Mouse (Mus musculus): ENCODE results near the gene Arntl2. TPM values are rescaled to one million over a fixed set of nuclear protein-coding genes. Genes with fewer than 3 reads are reported as not detected.
"Not testable (repeated sequence)": the region's sequence is repeated elsewhere in the genome, so short reads cannot be mapped to it uniquely, and the experiment has no call there.

Arntl2 gene
- polyA plus RNA-seq, 1 experiment: 13.7 TPM

DNA sequence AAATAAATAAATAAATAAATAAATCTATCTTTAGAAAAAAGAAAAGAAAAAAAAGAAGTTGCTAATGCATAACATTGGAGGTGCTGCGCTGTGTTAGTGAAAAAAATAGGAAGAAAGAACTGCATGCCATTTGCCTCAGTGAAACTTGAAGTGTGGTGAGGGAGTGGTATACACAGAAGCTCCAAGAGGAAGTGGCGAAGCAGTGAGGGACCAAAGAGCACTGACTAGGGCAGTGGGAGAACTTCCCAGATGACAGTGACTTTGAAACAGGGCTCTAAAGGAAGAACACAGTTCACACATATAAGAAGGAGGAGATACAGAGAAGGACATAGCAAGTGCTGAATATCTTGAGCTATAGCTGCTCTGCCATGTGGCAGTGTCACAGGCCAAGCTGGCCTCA is 36.8 kb upstream of the Arntl2 start:
- Histone ChIP-seq H3K4me1 (ENCODE audit: control insufficient read depth, insufficient read depth, low read length) (peaks cover 4% of the 10 kb centered on the region), H3K27ac (ENCODE audit: insufficient read depth, low read length) (no peak overlapping the region), H3K4me3 (ENCODE audit: insufficient read depth, low read length) (no peak overlapping the region)
- TF ChIP-seq POLR2A (IDR thresholded peaks at IDR 0.05; ENCODE audit: low read depth, low read length): no peak
- TF ChIP-seq CTCF (IDR thresholded peaks at IDR 0.05; ENCODE audit: borderline replicate concordance, insufficient read depth, low read length): no peak

- H3K4me3 ChIP-seq (ENCODE audit: insufficient read depth, low read length): no peak overlapping the region
- TF ChIP-seq CTCF (IDR thresholded peaks at IDR 0.05; ENCODE audit: borderline replicate concordance, insufficient read depth, low read length) (no peak), POLR2A (IDR thresholded peaks at IDR 0.05; ENCODE audit: low read depth, low read length) (no peak)
- H3K4me1 ChIP-seq (ENCODE audit: control insufficient read depth, insufficient read depth, low read length): no peaks in the 10 kb centered on the region
- no peak overlapping the region for H3K27ac ChIP-seq (ENCODE audit: insufficient read depth, low read length)
Observed at GRCm38 (mm10) chr6:146760022-146760421, 35.8 kb upstream of the Arntl2 start.

DNA sequence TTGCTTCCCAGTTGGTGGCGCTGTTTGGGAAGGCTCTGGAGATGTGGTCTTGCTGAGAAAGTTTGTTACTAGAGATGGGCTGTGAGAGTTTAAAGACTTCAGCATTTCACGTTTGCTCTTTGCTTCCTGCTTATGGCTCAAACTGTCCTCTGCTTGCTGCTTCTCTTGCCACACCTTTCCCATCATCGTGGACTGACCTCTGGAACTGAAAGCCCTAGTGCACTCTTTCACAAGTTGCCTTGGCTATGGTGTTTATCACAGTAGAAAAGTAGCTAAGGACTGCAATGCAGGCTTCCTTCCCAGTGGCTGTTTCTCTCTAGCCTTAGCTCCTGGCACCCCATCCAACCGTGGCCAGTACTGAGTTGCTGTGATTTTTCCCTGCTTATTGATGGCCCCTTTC is 35.1 kb upstream of the Arntl2 start:
- Histone ChIP-seq H3K4me3 (ENCODE audit: insufficient read depth, low read length) (no peak overlapping the region), H3K27ac (ENCODE audit: insufficient read depth, low read length) (no peak overlapping the region), H3K4me1 (ENCODE audit: control insufficient read depth, insufficient read depth, low read length) (no peaks in the 10 kb centered on the region)
- TF ChIP-seq CTCF (IDR thresholded peaks at IDR 0.05; ENCODE audit: borderline replicate concordance, insufficient read depth, low read length) (no peak), POLR2A (IDR thresholded peaks at IDR 0.05; ENCODE audit: low read depth, low read length) (no peak)

DNA sequence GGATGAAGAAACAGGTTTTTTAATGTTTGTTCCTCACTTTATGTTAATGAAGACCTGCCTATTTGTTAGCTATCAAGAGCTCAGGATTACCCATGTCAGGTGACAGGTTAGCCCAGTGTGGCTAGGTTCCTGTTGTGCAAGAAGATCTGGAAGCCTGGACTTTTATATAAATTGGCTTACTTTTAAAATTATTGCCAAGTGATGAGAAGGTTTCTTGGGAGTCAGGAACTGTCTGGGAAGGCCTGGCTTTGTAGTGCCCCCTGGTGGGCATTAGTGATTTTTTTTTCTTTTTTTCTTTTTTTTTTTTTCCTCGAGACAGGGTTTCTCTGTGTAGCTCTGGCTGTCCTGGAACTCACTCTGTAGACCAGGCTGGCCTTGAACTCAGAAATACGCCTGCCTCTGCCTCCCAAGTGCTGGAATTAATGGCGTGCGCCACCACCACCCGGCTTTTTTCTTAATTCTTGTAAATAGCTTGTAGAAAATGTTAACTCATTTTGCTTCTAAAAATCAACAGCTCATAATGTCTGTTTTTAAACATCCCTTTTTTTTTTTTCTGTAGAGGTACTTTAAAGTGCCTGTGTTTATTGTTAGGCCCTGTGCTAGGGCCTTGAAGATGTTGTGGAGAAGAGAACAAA is 33.5 kb upstream of the Arntl2 start:
- TF ChIP-seq POLR2A (IDR thresholded peaks at IDR 0.05; ENCODE audit: low read depth, low read length) (no peak), CTCF (IDR thresholded peaks at IDR 0.05; ENCODE audit: borderline replicate concordance, insufficient read depth, low read length) (no peak)
- H3K4me1 ChIP-seq (ENCODE audit: control insufficient read depth, insufficient read depth, low read length): no peaks in the 10 kb centered on the region
- no peak overlapping the region for H3K4me3 ChIP-seq (ENCODE audit: insufficient read depth, low read length)
- H3K27ac ChIP-seq (ENCODE audit: insufficient read depth, low read length): no peak overlapping the region

- TF ChIP-seq POLR2A (IDR thresholded peaks at IDR 0.05; ENCODE audit: low read depth, low read length) (no peak), CTCF (IDR thresholded peaks at IDR 0.05; ENCODE audit: borderline replicate concordance, insufficient read depth, low read length) (no peak)
- Histone ChIP-seq H3K4me3 (ENCODE audit: insufficient read depth, low read length) (no peak overlapping the region), H3K27ac (ENCODE audit: insufficient read depth, low read length) (no peak overlapping the region), H3K4me1 (ENCODE audit: control insufficient read depth, insufficient read depth, low read length) (no peaks in the 10 kb centered on the region)
Observed at GRCm38 (mm10) chr6:146764593-146764992, 31.3 kb upstream of the Arntl2 start.

GRCm38 (mm10) chr6:146765270-146765669 is 30.6 kb upstream of the Arntl2 start:
- H3K4me3 ChIP-seq (ENCODE audit: insufficient read depth, low read length): no peak overlapping the region
- TF ChIP-seq POLR2A (IDR thresholded peaks at IDR 0.05; ENCODE audit: low read depth, low read length) (no peak), CTCF (IDR thresholded peaks at IDR 0.05; ENCODE audit: borderline replicate concordance, insufficient read depth, low read length) (no peak)
- no peak overlapping the region for H3K27ac ChIP-seq (ENCODE audit: insufficient read depth, low read length)
- H3K4me1 ChIP-seq (ENCODE audit: control insufficient read depth, insufficient read depth, low read length): no peaks in the 10 kb centered on the region

- H3K27ac ChIP-seq (ENCODE audit: insufficient read depth, low read length): no peak overlapping the region
- H3K4me3 ChIP-seq (ENCODE audit: insufficient read depth, low read length): no peak overlapping the region
- H3K4me1 ChIP-seq (ENCODE audit: control insufficient read depth, insufficient read depth, low read length): no peaks in the 10 kb centered on the region
- TF ChIP-seq POLR2A (IDR thresholded peaks at IDR 0.05; ENCODE audit: low read depth, low read length): no peak
- TF ChIP-seq CTCF (IDR thresholded peaks at IDR 0.05; ENCODE audit: borderline replicate concordance, insufficient read depth, low read length): no peak
Observed at GRCm38 (mm10) chr6:146768813-146769404, 26.9 kb upstream of the Arntl2 start.

- Histone ChIP-seq H3K27ac (ENCODE audit: insufficient read depth, low read length) (no peak overlapping the region), H3K4me1 (ENCODE audit: control insufficient read depth, insufficient read depth, low read length) (no peaks in the 10 kb centered on the region), H3K4me3 (ENCODE audit: insufficient read depth, low read length) (no peak overlapping the region)
- TF ChIP-seq CTCF (IDR thresholded peaks at IDR 0.05; ENCODE audit: borderline replicate concordance, insufficient read depth, low read length) (no peak), POLR2A (IDR thresholded peaks at IDR 0.05; ENCODE audit: low read depth, low read length) (no peak)
Observed at GRCm38 (mm10) chr6:146770005-146770745, 25.7 kb upstream of the Arntl2 start.

DNA sequence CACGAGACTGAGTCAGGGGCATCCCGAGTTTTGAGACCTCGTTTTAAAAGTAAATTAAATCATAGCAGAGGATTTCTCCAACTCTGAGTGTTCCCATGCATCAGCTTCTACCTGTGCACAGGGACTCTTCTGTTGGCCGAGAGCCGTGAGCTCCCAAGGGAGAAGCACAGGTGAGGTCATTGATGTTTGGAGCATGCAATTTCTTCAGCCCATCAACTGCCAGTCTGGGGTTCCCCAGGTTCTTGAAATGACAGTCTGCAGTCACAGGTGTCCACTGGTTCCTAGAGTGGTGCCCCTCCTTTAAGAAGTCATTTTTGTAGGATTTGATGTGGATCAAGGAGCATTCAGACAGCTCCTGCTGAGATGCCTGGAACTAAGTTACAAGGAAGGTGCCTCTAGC is 25.0 kb upstream of the Arntl2 start:
- no peaks in the 10 kb centered on the region for H3K4me1 ChIP-seq (ENCODE audit: control insufficient read depth, insufficient read depth, low read length)
- no peak overlapping the region for H3K4me3 ChIP-seq (ENCODE audit: insufficient read depth, low read length)
- TF ChIP-seq CTCF (IDR thresholded peaks at IDR 0.05; ENCODE audit: borderline replicate concordance, insufficient read depth, low read length) (no peak), POLR2A (IDR thresholded peaks at IDR 0.05; ENCODE audit: low read depth, low read length) (no peak)
- no peak overlapping the region for H3K27ac ChIP-seq (ENCODE audit: insufficient read depth, low read length)

DNA sequence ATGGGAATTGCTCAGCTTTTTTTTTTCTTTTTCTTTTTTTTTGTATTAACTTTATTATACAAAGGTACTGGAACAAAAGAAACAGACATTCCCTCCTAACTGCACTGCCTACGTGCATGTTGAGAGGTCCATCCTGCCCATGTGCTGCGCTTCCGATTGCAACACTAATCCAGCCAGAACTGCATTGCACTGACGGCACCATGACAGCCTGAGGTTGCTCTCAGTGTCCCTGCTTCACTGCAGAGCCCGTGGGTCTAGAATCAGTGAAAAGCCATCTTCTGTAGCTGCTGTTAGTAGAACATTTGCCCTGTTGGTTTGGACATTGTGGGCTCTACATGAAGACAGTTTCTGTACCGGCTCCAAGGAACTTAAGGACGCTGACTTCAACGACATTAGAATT is 20.0 kb upstream of the Arntl2 start:
- not testable (repeated sequence) for H3K27ac ChIP-seq (ENCODE audit: insufficient read depth, low read length); H3K4me3 ChIP-seq (ENCODE audit: insufficient read depth, low read length); H3K4me1 ChIP-seq (ENCODE audit: control insufficient read depth, insufficient read depth, low read length)
